Mouse (Mus musculus) limb, embryonic 13.5 days (tissue): ENCODE measurements around the gene Usp48. TPM values are rescaled to one million over a fixed set of nuclear protein-coding genes. Genes with fewer than 3 reads are reported as not detected.

Experiments used
- ATAC-seq: fragments of 200-750 bp; cut with Nextera tagmentation; 2 replicates; pipeline ENCODE4 v1.8.0; 2017; ENCODE audit warnings: low read depth, moderate number of reproducible peaks, moderate TSS enrichment; ENCODE audit not compliant: low FRiP score
- H3K27ac ChIP-seq: fragments of 300-500 bp; sonication (generic); 2 replicates; pipeline ENCODE4 v1.5.1; 2015; ENCODE audit warnings: inconsistent platforms, mild to moderate bottlenecking, moderate library complexity
- H3K27me3 ChIP-seq: fragments of 300-500 bp; sonication (generic); 2 replicates; pipeline ENCODE4 v1.6.1; 2015; ENCODE audit warnings: mild to moderate bottlenecking, inconsistent platforms
- H3K36me3 ChIP-seq: fragments of 300-500 bp; sonication (generic); 2 replicates; pipeline ENCODE4 v1.6.1; 2015; ENCODE audit warnings: inconsistent platforms, mild to moderate bottlenecking, moderate library complexity
- H3K4me1 ChIP-seq: fragments of 300-500 bp; sonication (generic); 2 replicates; pipeline ENCODE4 v1.6.1; 2015; ENCODE audit warnings: inconsistent platforms
- H3K4me2 ChIP-seq: fragments of 300-500 bp; sonication (generic); replicated peaks from 2 replicates; pipeline ENCODE4 v1.6.1; 2015; ENCODE audit warnings: inconsistent platforms, mild to moderate bottlenecking, moderate library complexity
- H3K4me3 ChIP-seq: fragments of 300-500 bp; sonication (generic); 2 replicates; pipeline ENCODE4 v1.5.1; 2015; ENCODE audit warnings: moderate library complexity, mild to moderate bottlenecking, inconsistent platforms
- H3K9ac ChIP-seq: fragments of 300-500 bp; sonication (generic); 2 replicates; pipeline ENCODE4 v1.6.1; 2015; ENCODE audit warnings: mild to moderate bottlenecking, inconsistent platforms
- H3K9me3 ChIP-seq: fragments of 300-500 bp; sonication (generic); 2 replicates; pipeline ENCODE4 v1.6.1; 2016; ENCODE audit warnings: inconsistent platforms
- WGBS: fragments of 180-500 bp; shearing (Covaris S2); methylation state at CpG from one replicate; pipeline ENCODE4 v1.1.7; 2015; 5-methylcytosine and 5-hydroxymethylcytosine counted together
- polyA plus RNA-seq: library from polyadenylated mRNA; unstranded; fragments of >200 nt; fragmentation: Nextera tagmentation; extraction: Ambion mirVana; gene quantifications from 2 replicates; pipeline ENCODE4 v1.2.1, GENCODE M21; 2015

The Usp48 gene
- polyA plus RNA-seq, 1 experiment from 2014 or later, result 81.4 TPM

DNA sequence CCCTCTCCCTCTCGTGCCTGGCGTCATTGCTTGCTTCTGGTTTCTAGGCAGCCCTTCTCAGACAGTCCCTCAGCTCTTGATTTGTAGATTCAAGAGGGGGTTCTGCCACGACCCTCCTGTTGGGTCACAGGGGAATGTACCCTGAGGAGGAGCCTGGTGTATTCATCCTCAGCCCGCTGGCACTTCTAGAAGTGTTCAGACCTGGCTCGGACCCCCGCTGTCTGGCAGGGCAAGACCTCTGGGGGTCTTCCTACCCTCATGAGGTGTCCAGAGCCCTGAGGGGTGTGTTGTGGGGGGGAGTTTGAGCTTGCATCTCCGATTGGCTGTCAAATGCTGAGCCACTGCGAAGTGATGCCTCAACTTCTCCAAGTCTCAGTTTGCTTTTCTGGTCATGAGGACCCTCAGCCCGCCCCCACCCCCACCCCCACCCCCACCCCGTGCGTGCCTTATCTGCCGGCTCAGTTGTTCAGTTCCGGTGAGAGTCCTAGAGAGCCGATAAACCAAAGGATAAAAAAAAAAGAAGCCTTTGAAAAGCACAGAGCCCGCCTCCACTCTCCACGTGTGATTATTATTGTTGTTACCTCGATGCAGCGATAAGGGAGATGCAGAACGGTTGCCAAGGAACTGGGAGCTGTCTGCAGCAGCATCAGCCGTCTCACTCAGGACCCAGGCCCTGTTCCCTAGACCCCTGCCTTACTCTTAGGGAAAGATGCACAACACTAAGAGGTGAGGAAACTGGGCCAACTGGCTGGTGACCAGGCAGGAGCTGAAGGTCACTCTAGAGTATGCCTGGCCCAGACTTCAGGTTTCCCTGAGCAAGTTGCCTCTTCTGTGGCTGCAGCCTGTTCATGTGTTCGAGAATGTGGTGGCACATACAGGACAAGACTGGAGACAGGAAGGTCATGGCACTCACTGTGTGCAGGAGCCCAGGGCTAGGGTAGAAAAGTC, 106.0 kb downstream of the Usp48 start:
- no peak overlapping the region for H3K4me3 ChIP-seq
- H3K9ac ChIP-seq, result no peak overlapping the region
- peaks cover 36% of the 10 kb centered on the region for H3K4me1 ChIP-seq
- H3K4me2 ChIP-seq, result no peak overlapping the region
- no peaks in the 10 kb centered on the region for H3K36me3 ChIP-seq
- H3K9me3 ChIP-seq, result no peaks in the 10 kb centered on the region
- H3K27ac ChIP-seq, result no peak overlapping the region
- 63% methylated on average over 21 of the region's 21 CpGs for WGBS
- no peaks in the 10 kb centered on the region for H3K27me3 ChIP-seq
- no peak for ATAC-seq

DNA sequence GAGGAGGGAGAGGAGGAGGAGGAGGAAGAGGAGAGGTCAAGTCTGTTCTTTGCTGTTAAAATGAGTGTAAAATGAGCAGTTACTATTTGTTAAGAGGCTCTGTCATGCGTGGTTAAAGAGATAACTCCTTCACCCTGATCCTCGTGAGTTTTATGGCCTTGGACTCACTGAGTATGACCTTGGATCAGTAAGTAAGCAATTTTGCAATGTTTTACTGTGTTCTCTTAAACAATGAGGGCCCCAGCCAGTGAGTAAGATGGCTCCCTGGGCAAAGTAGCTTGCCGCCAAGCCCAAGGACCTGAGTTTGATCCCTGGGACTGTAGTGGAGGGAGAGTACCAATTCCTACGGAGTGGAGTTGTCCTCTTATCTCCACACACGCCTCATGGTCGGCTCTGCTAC, 107.4 kb downstream of the Usp48 start:
- Histone ChIP-seq H3K4me2 (no peak overlapping the region), H3K4me3 (no peak overlapping the region), H3K27ac (no peak overlapping the region), H3K9me3 (no peaks in the 10 kb centered on the region), H3K36me3 (no peaks in the 10 kb centered on the region), H3K4me1 (peaks cover 29% of the 10 kb centered on the region), H3K9ac (no peak overlapping the region), H3K27me3 (no peaks in the 10 kb centered on the region)
- 63% methylated on average over 6 of the region's 6 CpGs for WGBS
- no peak for ATAC-seq

DNA sequence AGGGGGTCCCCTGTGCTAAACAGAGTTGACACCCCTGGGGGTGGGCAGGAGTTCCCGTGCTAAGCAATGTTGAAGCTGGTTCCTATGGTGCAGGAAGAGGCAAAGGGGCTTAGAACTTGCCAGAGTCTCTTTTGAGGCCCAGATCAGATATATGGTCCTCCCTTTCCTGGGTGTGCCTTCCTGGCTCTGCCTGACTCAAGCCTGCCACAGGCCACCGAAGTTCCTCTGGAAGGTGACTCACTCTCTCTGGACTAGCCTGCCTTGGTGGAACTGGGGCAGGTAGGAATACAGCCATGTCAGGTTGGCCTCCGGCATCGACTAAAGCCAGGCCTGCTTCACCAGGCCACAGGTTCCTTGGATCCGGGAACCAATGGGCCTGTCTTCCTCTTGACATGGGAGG, 109.5 kb downstream of the Usp48 start:
- Histone ChIP-seq H3K9ac (no peak overlapping the region), H3K36me3 (no peaks in the 10 kb centered on the region), H3K9me3 (no peaks in the 10 kb centered on the region), H3K27me3 (peaks cover 4% of the 10 kb centered on the region; the same call in 1 of the 2 replicates), H3K4me3 (no peak overlapping the region), H3K27ac (no peak overlapping the region), H3K4me2 (no peak overlapping the region), H3K4me1 (peaks cover 25% of the 10 kb centered on the region)
- ATAC-seq, result no peak
- WGBS, result 91% methylated on average over 5 of the region's 5 CpGs

DNA sequence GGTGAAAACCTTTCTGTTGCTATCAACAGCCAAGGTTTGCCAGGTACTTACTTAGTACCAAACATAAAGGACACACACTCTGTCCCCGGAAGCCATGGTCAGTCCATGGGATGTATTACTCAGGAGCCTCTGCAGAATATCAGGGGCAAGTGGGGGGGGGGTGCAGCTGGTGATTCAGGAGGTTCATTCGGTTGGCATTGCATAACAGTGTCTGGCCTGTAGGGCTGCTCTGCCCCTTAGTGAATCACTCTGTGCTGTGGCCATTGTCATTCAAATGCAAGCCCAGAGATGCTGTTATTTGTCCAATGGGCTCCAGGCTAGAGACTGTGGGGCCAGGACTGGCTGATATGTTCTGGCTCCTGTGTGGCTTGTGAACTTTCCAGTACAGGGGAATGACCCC, 111.0 kb downstream of the Usp48 start:
- Histone ChIP-seq H3K27ac (no peak overlapping the region), H3K9ac (no peak overlapping the region), H3K36me3 (no peaks in the 10 kb centered on the region), H3K4me2 (no peak overlapping the region), H3K27me3 (peaks cover 16% of the 10 kb centered on the region), H3K4me1 (peaks cover 26% of the 10 kb centered on the region), H3K4me3 (no peak overlapping the region), H3K9me3 (no peaks in the 10 kb centered on the region)
- WGBS, result 72% methylated on average over 2 of the region's 2 CpGs
- no peak for ATAC-seq

DNA sequence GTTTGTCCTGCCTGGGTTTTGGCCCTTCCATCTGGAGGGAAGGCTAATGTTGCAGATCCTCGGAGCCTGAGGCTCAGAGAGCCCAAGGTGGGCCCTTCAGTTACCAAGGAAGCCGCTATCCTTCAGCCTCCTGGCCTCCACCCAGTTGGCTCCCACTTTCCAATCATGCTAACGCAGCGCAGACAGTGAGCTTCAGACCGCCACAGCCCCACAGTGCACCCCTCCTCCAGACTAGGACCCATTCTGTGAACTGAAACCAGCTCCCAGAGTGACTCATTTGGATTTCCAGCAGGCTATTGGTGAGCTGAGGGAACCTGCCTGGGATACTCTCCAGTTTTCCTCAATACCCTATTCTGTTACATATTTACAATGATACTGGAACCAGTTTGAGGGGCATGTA, 111.8 kb downstream of the Usp48 start:
- Histone ChIP-seq H3K9ac (no peak overlapping the region), H3K4me3 (no peak overlapping the region), H3K36me3 (no peaks in the 10 kb centered on the region), H3K27ac (no peak overlapping the region), H3K4me2 (no peak overlapping the region), H3K27me3 (peaks cover 16% of the 10 kb centered on the region), H3K9me3 (no peaks in the 10 kb centered on the region), H3K4me1 (peaks cover 26% of the 10 kb centered on the region)
- no peak for ATAC-seq
- 71% methylated on average over 5 of the region's 5 CpGs for WGBS

DNA sequence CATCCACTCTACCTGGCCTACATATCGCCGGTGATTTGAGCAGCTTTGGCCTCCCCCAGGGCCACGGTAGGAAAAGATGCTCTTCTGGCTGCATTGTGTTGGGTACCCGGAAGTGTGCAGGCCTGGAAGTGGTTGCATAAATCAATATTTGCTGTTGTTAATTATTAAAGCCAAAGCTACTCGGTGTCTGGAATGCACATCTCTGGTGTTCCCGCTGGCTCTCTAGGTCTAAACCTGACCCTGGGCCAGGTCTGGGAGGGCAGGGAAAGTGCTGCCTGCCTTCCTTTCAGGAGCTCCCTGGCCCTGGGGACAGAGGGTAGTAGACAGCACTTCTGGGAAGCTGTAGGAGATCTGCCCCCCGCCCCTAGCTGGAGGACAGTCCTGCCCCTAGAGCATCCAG, 113.0 kb downstream of the Usp48 start:
- 74% methylated on average over 7 of the region's 7 CpGs for WGBS
- H3K9me3 ChIP-seq, result no peaks in the 10 kb centered on the region

DNA sequence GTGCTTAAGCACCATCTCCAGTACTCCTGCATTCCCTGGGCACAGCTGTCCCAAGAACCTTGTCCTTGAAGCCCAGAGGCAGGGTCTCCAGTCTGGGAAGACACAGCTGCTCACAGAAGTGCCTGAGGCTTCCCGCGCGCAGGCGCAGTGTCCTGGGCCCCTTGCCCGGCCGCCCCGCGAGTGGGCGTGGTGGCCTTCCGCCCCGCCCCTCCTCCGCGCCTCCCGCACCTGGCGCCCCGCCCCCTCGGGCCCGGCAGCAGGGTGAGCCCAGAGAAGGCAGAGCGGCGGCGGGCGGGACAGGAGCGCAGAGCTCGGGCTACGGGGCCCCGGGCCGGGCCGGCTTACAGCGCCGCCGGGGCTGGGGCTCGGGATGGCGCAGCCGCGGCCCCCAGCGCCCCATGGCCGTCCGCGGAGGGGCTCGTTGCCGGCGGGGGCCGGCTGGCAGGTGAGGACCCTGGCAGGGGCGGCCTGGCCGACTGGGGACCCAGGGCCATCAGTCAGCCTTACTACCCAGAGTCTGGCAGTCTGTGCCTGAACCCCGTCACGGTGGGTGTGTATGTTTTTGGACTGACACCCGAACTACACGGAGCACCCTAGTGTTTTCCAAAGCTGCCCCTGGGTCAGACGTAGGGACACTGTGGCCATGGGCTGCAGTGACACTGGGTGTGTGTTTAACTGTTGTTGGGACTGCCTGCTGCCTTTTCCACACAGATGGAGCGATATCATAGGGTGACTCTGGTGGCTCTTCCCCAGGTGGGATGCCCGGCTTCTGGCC, 113.8 kb downstream of the Usp48 start:
- Histone ChIP-seq H3K4me3 (peak overlapping the region; percentile 60), H3K36me3 (no peaks in the 10 kb centered on the region), H3K27me3 (peaks cover 16% of the 10 kb centered on the region), H3K4me2 (peak overlapping the region; percentile 83), H3K9ac (peak overlapping the region; percentile 75), H3K4me1 (peaks cover 26% of the 10 kb centered on the region), H3K27ac (no peak overlapping the region), H3K9me3 (no peaks in the 10 kb centered on the region)
- ATAC-seq, result peak; percentile 87
- WGBS, result 3% methylated on average over 36 of the region's 52 CpGs

More for the DNA sequence above, 113.0 kb downstream of the Usp48 start:
- Histone ChIP-seq H3K36me3 (no peaks in the 10 kb centered on the region), H3K27me3 (peaks cover 16% of the 10 kb centered on the region), H3K4me1 (peaks cover 26% of the 10 kb centered on the region), H3K4me2 (peak overlapping the region; percentile 83), H3K9ac (no peak overlapping the region), H3K4me3 (peak overlapping the region; percentile 60; the same call in 1 of the 2 replicates), H3K27ac (no peak overlapping the region)
- no peak for ATAC-seq

Other genes with a start within 250 kb of the Usp48 start
- 748 and 758 TPM in 2 replicates for gene Cdc42, start 236.0 kb upstream of the Usp48 start, polyA plus RNA-seq
- gene Cela3a, start 184.0 kb upstream of the Usp48 start, polyA plus RNA-seq, result not detected in 2 replicates
- 0.15 TPM in 1 of 2 replicates, not detected in the other for gene Cela3b, start 163.2 kb upstream of the Usp48 start, polyA plus RNA-seq
- gene 1700013G24Rik, start 140.5 kb upstream of the Usp48 start, polyA plus RNA-seq, result 0.18 TPM in 1 of 2 replicates, not detected in the other
- gene Hspg2, start 125.0 kb upstream of the Usp48 start, polyA plus RNA-seq, result 29.4 and 29.6 TPM in 2 replicates
- not detected in 2 replicates for gene Ldlrad2, start 19.2 kb upstream of the Usp48 start, polyA plus RNA-seq
- gene Rap1gap, start 71.0 kb downstream of the Usp48 start, polyA plus RNA-seq, result 10.7 and 11.4 TPM in 2 replicates
- gene Alpl, start 202.6 kb downstream of the Usp48 start, polyA plus RNA-seq, result 12.0 and 15.3 TPM in 2 replicates